Mouse (Mus musculus) midbrain, embryonic 14.5 days (tissue): ENCODE results near the gene Rad51b. TPM values are rescaled to one million over a fixed set of nuclear protein-coding genes. Genes with fewer than 3 reads are reported as not detected.

ENCODE experiments used
- ATAC-seq: fragments of 200-750 bp; cut with Nextera tagmentation; 2 replicates; pipeline ENCODE4 v1.8.0; 2017; ENCODE audit warnings: moderate number of reproducible peaks, moderate library complexity; ENCODE audit not compliant: low FRiP score, low TSS enrichment
- DNase-seq: peaks from one replicate; pipeline ENCODE4 v3.0.0-alpha.2; 2015
- H3K27ac ChIP-seq: fragments of 300-500 bp; sonication (generic); replicated peaks from 2 replicates; pipeline ENCODE4 v1.5.1; 2014; ENCODE audit warnings: mild to moderate bottlenecking, low read depth, low read length, moderate library complexity
- H3K27me3 ChIP-seq: fragments of 300-500 bp; sonication (generic); 2 replicates; pipeline ENCODE4 v1.6.1; 2014; ENCODE audit warnings: low read length, control low read depth, mixed read lengths; ENCODE audit not compliant: control insufficient read depth, insufficient read depth
- H3K36me3 ChIP-seq: fragments of 300-500 bp; sonication (generic); 2 replicates; pipeline ENCODE4 v1.6.1; 2014; ENCODE audit warnings: low read length, control low read depth; ENCODE audit not compliant: control insufficient read depth, insufficient read depth
- H3K4me1 ChIP-seq: fragments of 300-500 bp; sonication (generic); 2 replicates; pipeline ENCODE4 v1.6.1; 2014; ENCODE audit warnings: mild to moderate bottlenecking, antibody characterized with exemption, low read length, control low read depth; ENCODE audit not compliant: control insufficient read depth, insufficient read depth
- H3K4me2 ChIP-seq: fragments of 300-500 bp; sonication (generic); 2 replicates; pipeline ENCODE4 v1.6.1; 2014; ENCODE audit warnings: mild to moderate bottlenecking, low read length, moderate library complexity
- H3K4me3 ChIP-seq: fragments of 300-500 bp; sonication (generic); replicated peaks from 2 replicates; pipeline ENCODE4 v1.5.1; 2014; ENCODE audit warnings: low read depth, low read length
- H3K9ac ChIP-seq: fragments of 300-500 bp; sonication (generic); replicated peaks from 2 replicates; pipeline ENCODE4 v1.6.1; 2014; ENCODE audit warnings: mild to moderate bottlenecking, low read length, moderate library complexity
- H3K9me3 ChIP-seq: fragments of 300-500 bp; sonication (generic); 2 replicates; pipeline ENCODE4 v1.6.1; 2016; ENCODE audit warnings: low read length, control low read depth, mixed read lengths; ENCODE audit not compliant: control insufficient read depth
- WGBS: fragments of 180-500 bp; shearing (Covaris S2); extraction: QIAGEN DNeasy Blood & Tissue Kit; methylation state at CpG from one replicate; pipeline ENCODE4 v1.1.7; 2014; 5-methylcytosine and 5-hydroxymethylcytosine counted together
- polyA plus RNA-seq: library from polyadenylated mRNA; unstranded; fragments of >200 nt; fragmentation: Nextera tagmentation; extraction: Ambion mirVana; gene quantifications from 2 replicates; pipeline ENCODE4 v1.2.1, GENCODE M21; 2014

The Rad51b gene
- polyA plus RNA-seq, 1 experiment from 2014 or later, result 1.6 TPM

- Histone ChIP-seq H3K27ac (peak overlapping the region; percentile 15; the same call in 1 of the 2 replicates), H3K4me2 (no peak overlapping the region), H3K9me3 (no peaks in the 10 kb centered on the region), H3K36me3 (no peaks in the 10 kb centered on the region), H3K4me3 (no peak overlapping the region), H3K9ac (no peak overlapping the region), H3K27me3 (no peaks in the 10 kb centered on the region), H3K4me1 (peaks cover 39% of the 10 kb centered on the region)
- ATAC-seq, result no peak
- WGBS, result 78% methylated on average over 11 of the region's 11 CpGs
- DNase-seq, result no peak
These were observed 545.9 kb downstream of the Rad51b start for GRCm38 (mm10) chr12:79843002-79843401.

GRCm38 (mm10) chr12:79843496-79843895 lies 546.4 kb downstream of the Rad51b start:
- DNase-seq, result no peak
- Histone ChIP-seq H3K4me3 (no peak overlapping the region), H3K4me1 (peaks cover 34% of the 10 kb centered on the region), H3K36me3 (no peaks in the 10 kb centered on the region), H3K9ac (no peak overlapping the region), H3K4me2 (no peak overlapping the region), H3K9me3 (no peaks in the 10 kb centered on the region), H3K27ac (no peak overlapping the region), H3K27me3 (no peaks in the 10 kb centered on the region)
- 54% methylated on average over 6 of the region's 6 CpGs for WGBS
- no peak for ATAC-seq

GRCm38 (mm10) chr12:79846247-79847151 lies 549.4 kb downstream of the Rad51b start:
- no peak overlapping the region for H3K4me3 ChIP-seq
- peaks cover 18% of the 10 kb centered on the region for H3K4me1 ChIP-seq
- H3K27me3 ChIP-seq, result no peaks in the 10 kb centered on the region
- no peak overlapping the region for H3K9ac ChIP-seq
- H3K9me3 ChIP-seq, result no peaks in the 10 kb centered on the region
- H3K4me2 ChIP-seq, result no peak overlapping the region
- 27% methylated on average over 7 of the region's 7 CpGs for WGBS
- no peaks in the 10 kb centered on the region for H3K36me3 ChIP-seq
- no peak overlapping the region for H3K27ac ChIP-seq
- no peak for DNase-seq
- ATAC-seq, result no peak

- 72% methylated on average over 13 of the region's 13 CpGs for WGBS
- Histone ChIP-seq H3K27me3 (no peaks in the 10 kb centered on the region), H3K4me2 (no peak overlapping the region), H3K27ac (no peak overlapping the region), H3K4me3 (no peak overlapping the region), H3K9me3 (no peaks in the 10 kb centered on the region), H3K4me1 (0 out of 2 replicates have a peak, but pooled peaks cover 6% of the 10 kb centered on the region), H3K36me3 (no peaks in the 10 kb centered on the region), H3K9ac (no peak overlapping the region)
- ATAC-seq (no peak), DNase-seq (no peak)
These were observed 551.5 kb downstream of the Rad51b start for GRCm38 (mm10) chr12:79848539-79848938.

- no peaks in the 10 kb centered on the region for H3K9me3 ChIP-seq
- 86% methylated on average over 5 of the region's 5 CpGs for WGBS
- no peak overlapping the region for H3K4me3 ChIP-seq
- no peak overlapping the region for H3K4me2 ChIP-seq
- no peak for DNase-seq
- no peak overlapping the region for H3K9ac ChIP-seq
- H3K27ac ChIP-seq, result no peak overlapping the region
- H3K36me3 ChIP-seq, result no peaks in the 10 kb centered on the region
- H3K27me3 ChIP-seq, result no peaks in the 10 kb centered on the region
- no peak for ATAC-seq
- 0 out of 2 replicates have a peak, but pooled peaks cover 6% of the 10 kb centered on the region for H3K4me1 ChIP-seq
These were observed 552.9 kb downstream of the Rad51b start for GRCm38 (mm10) chr12:79850021-79850420.

- no peak overlapping the region for H3K4me2 ChIP-seq
- H3K27ac ChIP-seq, result no peak overlapping the region
- no peaks in the 10 kb centered on the region for H3K36me3 ChIP-seq
- H3K9me3 ChIP-seq, result no peaks in the 10 kb centered on the region
- H3K9ac ChIP-seq, result no peak overlapping the region
- ATAC-seq, result no peak
- no peak overlapping the region for H3K4me3 ChIP-seq
- no peak for DNase-seq
- 0 out of 2 replicates have a peak, but pooled peaks cover under 1% of the 10 kb centered on the region for H3K4me1 ChIP-seq
- no peaks in the 10 kb centered on the region for H3K27me3 ChIP-seq
- WGBS, result 93% methylated on average over 8 of the region's 8 CpGs
These were observed 554.8 kb downstream of the Rad51b start for GRCm38 (mm10) chr12:79851898-79852297.

GRCm38 (mm10) chr12:79852606-79853005 lies 555.5 kb downstream of the Rad51b start:
- Histone ChIP-seq H3K36me3 (no peaks in the 10 kb centered on the region), H3K27me3 (no peaks in the 10 kb centered on the region), H3K4me1 (no peaks in the 10 kb centered on the region), H3K9me3 (no peaks in the 10 kb centered on the region), H3K4me2 (no peak overlapping the region), H3K4me3 (no peak overlapping the region), H3K27ac (no peak overlapping the region), H3K9ac (no peak overlapping the region)
- 98% methylated on average over 4 of the region's 4 CpGs for WGBS
- DNase-seq (no peak), ATAC-seq (no peak)

- Histone ChIP-seq H3K27me3 (no peaks in the 10 kb centered on the region), H3K9me3 (no peaks in the 10 kb centered on the region), H3K36me3 (no peaks in the 10 kb centered on the region), H3K4me2 (no peak overlapping the region), H3K4me3 (no peak overlapping the region), H3K9ac (no peak overlapping the region), H3K4me1 (no peaks in the 10 kb centered on the region), H3K27ac (no peak overlapping the region)
- ATAC-seq, result no peak
- WGBS, result 90% methylated on average over 5 of the region's 5 CpGs
- no peak for DNase-seq
These were observed 556.9 kb downstream of the Rad51b start for GRCm38 (mm10) chr12:79853901-79854490.
